Mouse (Mus musculus) forebrain, embryonic 15.5 days (tissue): ENCODE measurements around the gene Gucd1. TPM values are rescaled to one million over a fixed set of nuclear protein-coding genes. Genes with fewer than 3 reads are reported as not detected.

Experiments used
- ATAC-seq: fragments of 200-750 bp; cut with Nextera tagmentation; replicated peaks from 2 replicates; pipeline ENCODE4 v1.8.0; 2017; ENCODE audit warnings: mild to moderate bottlenecking, moderate TSS enrichment, moderate library complexity
- H3K27ac ChIP-seq: fragments of 300-500 bp; sonication (generic); replicated peaks from 2 replicates; pipeline ENCODE4 v1.5.1; 2015; ENCODE audit warnings: mild to moderate bottlenecking, inconsistent platforms
- H3K27me3 ChIP-seq: fragments of 300-500 bp; sonication (generic); 2 replicates; pipeline ENCODE4 v1.6.1; 2015; ENCODE audit warnings: inconsistent platforms
- H3K36me3 ChIP-seq: fragments of 300-500 bp; sonication (generic); 2 replicates; pipeline ENCODE4 v1.6.1; 2015; ENCODE audit warnings: mild to moderate bottlenecking, inconsistent platforms
- H3K4me1 ChIP-seq: fragments of 300-500 bp; sonication (generic); 2 replicates; pipeline ENCODE4 v1.6.1; 2015; ENCODE audit warnings: inconsistent platforms
- H3K4me2 ChIP-seq: fragments of 300-500 bp; sonication (generic); replicated peaks from 2 replicates; pipeline ENCODE4 v1.6.1; 2015; ENCODE audit warnings: mild to moderate bottlenecking, inconsistent platforms
- H3K4me3 ChIP-seq: fragments of 300-500 bp; sonication (generic); 2 replicates; pipeline ENCODE4 v1.5.1; 2015; ENCODE audit warnings: mild to moderate bottlenecking, inconsistent platforms
- H3K9ac ChIP-seq: fragments of 300-500 bp; sonication (generic); replicated peaks from 2 replicates; pipeline ENCODE4 v1.6.1; 2015; ENCODE audit warnings: mild to moderate bottlenecking, inconsistent platforms
- H3K9me3 ChIP-seq: fragments of 300-500 bp; sonication (generic); 2 replicates; pipeline ENCODE4 v1.6.1; 2016; ENCODE audit warnings: inconsistent platforms
- WGBS: fragments of 180-500 bp; shearing (Covaris S2); methylation state at CpG from one replicate; pipeline ENCODE4 v1.1.7; 2015; ENCODE audit warnings: mixed read lengths; 5-methylcytosine and 5-hydroxymethylcytosine counted together
- polyA plus RNA-seq: library from polyadenylated mRNA; unstranded; fragments of >200 nt; fragmentation: Nextera tagmentation; extraction: Ambion mirVana; gene quantifications from 2 replicates; pipeline ENCODE4 v1.2.1, GENCODE M21; 2015

Gucd1 gene
- polyA plus RNA-seq, 1 experiment from 2014 or later: 20.1 TPM

GRCm38 (mm10) chr10:75337231-75337630 is 180.5 kb downstream of the Gucd1 start:
- Histone ChIP-seq H3K9ac (no peak overlapping the region), H3K36me3 (no peaks in the 10 kb centered on the region), H3K27me3 (no peaks in the 10 kb centered on the region), H3K4me2 (no peak overlapping the region), H3K4me3 (no peak overlapping the region), H3K27ac (no peak overlapping the region), H3K9me3 (no peaks in the 10 kb centered on the region), H3K4me1 (no peaks in the 10 kb centered on the region)
- WGBS: 91% methylated on average over 10 of the region's 10 CpGs
- ATAC-seq: no peak

GRCm38 (mm10) chr10:75335075-75335474 is 182.7 kb downstream of the Gucd1 start:
- no peaks in the 10 kb centered on the region for H3K36me3 ChIP-seq
- H3K4me3 ChIP-seq: no peak overlapping the region
- no peak overlapping the region for H3K4me2 ChIP-seq
- H3K4me1 ChIP-seq: no peaks in the 10 kb centered on the region
- no peak for ATAC-seq
- 86% methylated on average over 6 of the region's 6 CpGs for WGBS
- no peak overlapping the region for H3K27ac ChIP-seq
- H3K27me3 ChIP-seq: no peaks in the 10 kb centered on the region
- no peak overlapping the region for H3K9ac ChIP-seq
- H3K9me3 ChIP-seq: no peaks in the 10 kb centered on the region

GRCm38 (mm10) chr10:75334175-75334574 is 183.6 kb downstream of the Gucd1 start:
- no peak overlapping the region for H3K4me2 ChIP-seq
- H3K9ac ChIP-seq: no peak overlapping the region
- no peak for ATAC-seq
- 79% methylated on average over 7 of the region's 7 CpGs for WGBS
- no peaks in the 10 kb centered on the region for H3K27me3 ChIP-seq
- H3K4me3 ChIP-seq: no peak overlapping the region
- H3K36me3 ChIP-seq: no peaks in the 10 kb centered on the region
- H3K4me1 ChIP-seq: no peaks in the 10 kb centered on the region
- no peaks in the 10 kb centered on the region for H3K9me3 ChIP-seq
- no peak overlapping the region for H3K27ac ChIP-seq

GRCm38 (mm10) chr10:75333176-75333776 is 184.5 kb downstream of the Gucd1 start:
- H3K27ac ChIP-seq: no peak overlapping the region
- H3K36me3 ChIP-seq: no peaks in the 10 kb centered on the region
- 94% methylated on average over 23 of the region's 23 CpGs for WGBS
- no peak overlapping the region for H3K9ac ChIP-seq
- no peak overlapping the region for H3K4me3 ChIP-seq
- H3K27me3 ChIP-seq: no peaks in the 10 kb centered on the region
- H3K4me2 ChIP-seq: no peak overlapping the region
- H3K4me1 ChIP-seq: no peaks in the 10 kb centered on the region
- no peak for ATAC-seq
- no peaks in the 10 kb centered on the region for H3K9me3 ChIP-seq

- no peak for ATAC-seq
- Histone ChIP-seq H3K4me1 (no peaks in the 10 kb centered on the region), H3K27ac (no peak overlapping the region), H3K9me3 (no peaks in the 10 kb centered on the region), H3K4me2 (no peak overlapping the region), H3K36me3 (no peaks in the 10 kb centered on the region), H3K4me3 (no peak overlapping the region), H3K27me3 (no peaks in the 10 kb centered on the region), H3K9ac (no peak overlapping the region)
- 87% methylated on average over 3 of the region's 3 CpGs for WGBS
Observed at GRCm38 (mm10) chr10:75332268-75332667, 185.5 kb downstream of the Gucd1 start.

- no peak overlapping the region for H3K4me3 ChIP-seq
- peaks cover 3% of the 10 kb centered on the region; the same call in 1 of the 2 replicates for H3K4me1 ChIP-seq
- H3K4me2 ChIP-seq: no peak overlapping the region
- no peaks in the 10 kb centered on the region for H3K9me3 ChIP-seq
- no peak overlapping the region for H3K9ac ChIP-seq
- no peaks in the 10 kb centered on the region for H3K27me3 ChIP-seq
- no peak overlapping the region for H3K27ac ChIP-seq
- ATAC-seq: no peak
- 57% methylated on average over 4 of the region's 4 CpGs for WGBS
- H3K36me3 ChIP-seq: no peaks in the 10 kb centered on the region
Observed at GRCm38 (mm10) chr10:75328201-75328704, 189.5 kb downstream of the Gucd1 start.

GRCm38 (mm10) chr10:75327081-75327480 is 190.7 kb downstream of the Gucd1 start:
- Histone ChIP-seq H3K4me2 (no peak overlapping the region), H3K9ac (no peak overlapping the region), H3K9me3 (no peaks in the 10 kb centered on the region), H3K27me3 (no peaks in the 10 kb centered on the region), H3K27ac (no peak overlapping the region), H3K4me1 (peaks cover 3% of the 10 kb centered on the region; the same call in 1 of the 2 replicates), H3K4me3 (no peak overlapping the region), H3K36me3 (no peaks in the 10 kb centered on the region)
- 77% methylated on average over 11 of the region's 11 CpGs for WGBS
- no peak for ATAC-seq

GRCm38 (mm10) chr10:75326553-75326952 is 191.2 kb downstream of the Gucd1 start:
- H3K4me2 ChIP-seq: no peak overlapping the region
- H3K36me3 ChIP-seq: no peaks in the 10 kb centered on the region
- no peak overlapping the region for H3K4me3 ChIP-seq
- H3K4me1 ChIP-seq: peaks cover 3% of the 10 kb centered on the region; the same call in 1 of the 2 replicates
- ATAC-seq: no peak
- H3K27me3 ChIP-seq: no peaks in the 10 kb centered on the region
- H3K9ac ChIP-seq: no peak overlapping the region
- 86% methylated on average over 3 of the region's 3 CpGs for WGBS
- H3K9me3 ChIP-seq: no peaks in the 10 kb centered on the region
- H3K27ac ChIP-seq: no peak overlapping the region

- Histone ChIP-seq H3K27me3 (no peaks in the 10 kb centered on the region), H3K4me2 (no peak overlapping the region)
Observed at GRCm38 (mm10) chr10:75325821-75326220, 192.0 kb downstream of the Gucd1 start.

GRCm38 (mm10) chr10:75324391-75324790 is 193.4 kb downstream of the Gucd1 start:
- Histone ChIP-seq H3K27me3 (no peaks in the 10 kb centered on the region), H3K9me3 (no peaks in the 10 kb centered on the region), H3K9ac (no peak overlapping the region), H3K36me3 (no peaks in the 10 kb centered on the region), H3K4me2 (no peak overlapping the region), H3K4me3 (no peak overlapping the region), H3K27ac (no peak overlapping the region), H3K4me1 (peaks cover 3% of the 10 kb centered on the region; the same call in 1 of the 2 replicates)
- 78% methylated on average over 10 of the region's 10 CpGs for WGBS
- ATAC-seq: no peak

More at GRCm38 (mm10) chr10:75325821-75326220, 192.0 kb downstream of the Gucd1 start:
- H3K9ac ChIP-seq: no peak overlapping the region
- peaks cover 3% of the 10 kb centered on the region; the same call in 1 of the 2 replicates for H3K4me1 ChIP-seq
- 94% methylated on average over 23 of the region's 23 CpGs for WGBS
- no peak overlapping the region for H3K27ac ChIP-seq
- no peak overlapping the region for H3K4me3 ChIP-seq
- no peaks in the 10 kb centered on the region for H3K9me3 ChIP-seq
- no peaks in the 10 kb centered on the region for H3K36me3 ChIP-seq
- no peak for ATAC-seq

- Histone ChIP-seq H3K9ac (no peak overlapping the region), H3K4me3 (no peak overlapping the region), H3K27me3 (no peaks in the 10 kb centered on the region), H3K4me2 (no peak overlapping the region), H3K4me1 (peaks cover 3% of the 10 kb centered on the region; the same call in 1 of the 2 replicates), H3K36me3 (no peaks in the 10 kb centered on the region), H3K9me3 (no peaks in the 10 kb centered on the region), H3K27ac (no peak overlapping the region)
- WGBS: 91% methylated on average over 8 of the region's 8 CpGs
- ATAC-seq: no peak
Observed at GRCm38 (mm10) chr10:75323986-75324385, 193.8 kb downstream of the Gucd1 start.

GRCm38 (mm10) chr10:75322966-75323365 is 194.8 kb downstream of the Gucd1 start:
- 60% methylated on average over 6 of the region's 6 CpGs for WGBS
- H3K27ac ChIP-seq: no peak overlapping the region
- ATAC-seq: no peak

GRCm38 (mm10) chr10:75320321-75320720 is 197.5 kb downstream of the Gucd1 start:
- Histone ChIP-seq H3K4me3 (no peak overlapping the region), H3K36me3 (no peaks in the 10 kb centered on the region), H3K27ac (no peak overlapping the region), H3K27me3 (peaks cover 14% of the 10 kb centered on the region; the same call in 1 of the 2 replicates), H3K4me2 (no peak overlapping the region; the same call in 1 of the 2 replicates), H3K4me1 (peaks cover 18% of the 10 kb centered on the region), H3K9me3 (no peaks in the 10 kb centered on the region), H3K9ac (no peak overlapping the region)
- 68% methylated on average over 4 of the region's 4 CpGs for WGBS
- ATAC-seq: no peak

More at GRCm38 (mm10) chr10:75322966-75323365, 194.8 kb downstream of the Gucd1 start:
- H3K9me3 ChIP-seq: no peaks in the 10 kb centered on the region
- H3K4me2 ChIP-seq: no peak overlapping the region
- H3K9ac ChIP-seq: no peak overlapping the region
- H3K4me1 ChIP-seq: peaks cover 3% of the 10 kb centered on the region; the same call in 1 of the 2 replicates
- no peak overlapping the region for H3K4me3 ChIP-seq
- no peaks in the 10 kb centered on the region for H3K36me3 ChIP-seq
- H3K27me3 ChIP-seq: peaks cover 8% of the 10 kb centered on the region; the same call in 1 of the 2 replicates
